Mouse (Mus musculus) embryo, embryonic 10.5 days (tissue): ENCODE measurements around the gene Usp36.
A peak's percentile ranks its signal among the peaks of the same experiment; 100 is the strongest.
"Not testable (repeated sequence)": the region's sequence is repeated elsewhere in the genome, so short reads cannot be mapped to it uniquely, and the experiment has no call there.

ENCODE experiments used
- DNase-seq: peaks from one replicate; pipeline ENCODE4 v3.0.0-alpha.2; 2015; ENCODE audit warnings: low spot score

Usp36 gene

DNA sequence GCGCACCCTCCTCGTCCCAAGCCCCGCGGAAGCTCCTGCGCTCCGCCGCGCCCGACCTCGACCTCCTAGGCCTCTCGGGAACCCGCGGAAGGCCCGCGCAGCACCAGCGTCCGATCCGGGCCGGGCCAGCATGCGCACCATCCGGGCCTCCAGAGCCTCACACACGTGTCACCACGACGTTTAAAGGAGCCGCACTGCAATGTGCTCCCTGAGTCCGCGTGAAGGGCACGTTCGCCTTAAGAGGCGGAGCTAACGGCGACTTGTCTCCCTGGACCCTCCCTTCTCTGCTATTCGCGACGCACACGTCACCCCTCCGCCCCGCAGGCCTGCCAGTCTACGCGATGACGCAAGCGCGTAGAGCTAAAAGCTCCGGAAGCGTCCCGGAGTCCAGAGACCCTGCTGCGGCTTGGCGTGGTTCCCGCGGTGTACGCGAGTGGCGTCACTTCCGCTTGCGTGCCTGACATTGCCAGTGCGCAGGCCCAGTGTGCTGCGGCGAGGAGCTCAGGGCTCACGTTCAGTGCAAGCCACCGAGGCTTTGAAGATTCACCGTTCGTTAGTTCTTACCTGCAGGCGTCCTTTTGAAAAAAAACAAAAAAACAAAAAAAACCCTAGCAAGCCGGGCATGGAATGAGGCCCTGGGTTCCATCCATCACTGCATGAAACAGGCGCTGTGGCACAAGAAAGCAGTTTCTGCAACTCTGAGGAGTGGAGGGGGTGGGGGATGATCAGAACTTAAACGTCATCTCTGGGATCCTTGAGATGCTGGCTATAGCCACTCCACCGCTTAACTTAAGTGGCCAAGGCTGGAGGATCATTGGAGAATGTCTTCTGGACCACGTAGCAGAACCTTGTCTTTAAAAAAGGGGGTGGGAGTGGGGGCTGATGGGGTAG is at the start of gene Usp36:
Usp36 (minus strand) TSS at position 246 of the 891 bp plus-strand sequence.
- DNase-seq: peak; percentile 100

DNA sequence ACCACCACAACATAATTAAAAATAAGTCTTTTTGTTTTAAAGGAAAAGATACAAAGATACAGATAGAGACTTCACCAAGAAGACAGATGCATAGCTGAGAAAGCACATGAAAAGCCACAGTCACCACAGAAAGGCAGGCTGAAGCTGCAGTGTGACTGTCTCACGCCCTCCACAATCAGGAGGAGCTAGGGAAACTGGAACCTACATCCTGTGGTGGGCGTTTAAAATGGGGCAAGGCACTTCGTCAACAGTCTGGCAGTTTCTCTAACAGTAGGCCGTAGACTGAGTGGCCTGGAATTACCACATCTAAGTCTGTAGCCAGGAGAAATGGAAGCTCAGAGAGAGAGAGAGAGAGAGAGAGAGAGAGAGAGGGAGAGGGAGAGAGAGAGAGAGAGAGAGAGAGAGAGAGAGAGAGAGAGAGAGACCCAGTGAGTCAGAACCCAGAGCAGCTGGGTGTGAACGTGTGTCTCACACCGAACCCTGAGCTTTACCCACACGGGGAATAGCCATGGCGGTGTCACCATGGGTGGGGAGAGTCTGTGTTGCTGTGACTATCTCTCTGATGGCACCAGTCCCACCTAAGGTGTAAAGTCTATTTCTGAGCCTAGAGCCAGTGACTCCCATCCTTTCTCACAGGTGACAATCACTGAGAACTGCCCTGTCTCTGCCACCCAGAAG is 47.6 kb upstream of the Usp36 start:
- DNase-seq: no peak

DNA sequence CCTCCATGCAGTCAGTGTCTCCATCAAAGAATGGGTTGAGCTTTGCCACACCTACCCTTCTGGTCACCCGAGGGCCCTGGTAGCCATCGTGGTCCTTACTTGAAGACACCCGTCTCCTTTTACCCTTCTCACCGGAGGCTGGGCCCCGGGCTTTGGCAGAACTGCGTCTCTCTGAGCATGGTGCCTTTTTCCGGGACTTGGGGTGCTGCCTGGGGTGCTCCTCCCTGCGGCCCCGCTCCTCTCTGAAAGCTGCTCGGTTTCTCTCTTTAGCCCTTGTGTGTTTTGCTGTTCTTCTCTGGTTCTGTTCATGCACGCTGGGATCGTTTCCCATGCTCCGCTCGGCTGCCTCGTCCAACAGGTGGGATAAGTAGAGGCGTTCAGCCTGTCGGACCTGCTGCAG is 43.4 kb upstream of the Usp36 start:
- DNase-seq: no peak

DNA sequence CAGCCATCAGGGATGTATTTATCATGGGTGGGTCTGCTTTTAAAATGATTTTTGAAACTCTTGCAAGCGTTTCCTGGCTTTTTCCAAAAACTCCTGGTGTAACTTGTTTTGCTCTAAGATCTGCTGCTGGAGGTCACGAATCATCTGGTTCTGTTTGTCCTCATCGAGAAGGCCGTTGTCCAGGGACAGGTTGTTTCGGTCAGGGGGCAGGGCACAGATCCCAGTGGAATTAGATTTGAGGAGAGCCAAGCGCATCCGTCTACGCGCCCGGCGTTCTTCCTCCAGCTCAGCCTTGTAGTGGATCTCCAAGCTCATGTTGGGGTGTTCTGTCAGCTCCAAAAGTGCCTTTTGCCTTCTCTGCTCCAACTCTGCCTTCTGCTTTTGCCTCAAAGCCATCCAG is 42.3 kb upstream of the Usp36 start:
- DNase-seq: no peak

DNA sequence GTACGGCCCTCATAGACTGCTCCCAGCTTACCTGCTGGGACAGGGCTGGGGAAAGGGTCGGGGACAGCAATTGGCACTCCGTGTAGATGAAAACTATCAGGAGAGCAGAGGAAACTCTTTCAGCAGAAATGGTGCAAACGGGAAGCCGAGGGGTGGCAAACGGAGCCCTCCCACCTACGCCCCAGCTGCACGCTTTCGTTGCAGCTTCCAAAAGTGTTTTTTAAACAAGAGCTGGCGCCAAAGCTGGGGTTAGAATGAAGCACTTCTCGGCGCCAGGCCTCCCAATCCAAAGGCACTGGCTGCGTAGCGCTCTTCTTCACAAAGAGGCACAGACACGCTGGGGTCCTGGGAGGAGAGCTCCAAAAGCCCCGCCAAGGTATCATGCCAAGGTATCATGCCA is 40.7 kb upstream of the Usp36 start:
- no peak for DNase-seq

DNA sequence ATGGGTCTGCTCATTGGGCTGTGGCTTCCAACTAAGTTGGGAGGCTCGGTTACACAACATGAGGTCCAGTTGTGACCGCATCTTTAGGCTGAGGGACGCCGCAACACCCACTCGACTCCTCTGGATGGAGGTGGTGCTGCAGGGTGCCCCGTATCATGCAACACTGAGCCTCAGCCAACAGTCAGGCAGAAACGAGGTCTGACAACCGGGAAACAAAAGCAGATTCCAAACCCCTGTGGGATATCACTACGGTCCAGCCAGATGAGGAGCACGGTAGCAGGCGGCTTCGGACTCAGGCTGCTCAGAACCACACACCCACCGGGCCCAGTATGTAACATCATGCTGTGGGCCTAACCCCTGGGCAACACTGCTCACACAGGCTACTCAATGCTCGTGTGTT is 40.3 kb upstream of the Usp36 start:
- DNase-seq: no peak

DNA sequence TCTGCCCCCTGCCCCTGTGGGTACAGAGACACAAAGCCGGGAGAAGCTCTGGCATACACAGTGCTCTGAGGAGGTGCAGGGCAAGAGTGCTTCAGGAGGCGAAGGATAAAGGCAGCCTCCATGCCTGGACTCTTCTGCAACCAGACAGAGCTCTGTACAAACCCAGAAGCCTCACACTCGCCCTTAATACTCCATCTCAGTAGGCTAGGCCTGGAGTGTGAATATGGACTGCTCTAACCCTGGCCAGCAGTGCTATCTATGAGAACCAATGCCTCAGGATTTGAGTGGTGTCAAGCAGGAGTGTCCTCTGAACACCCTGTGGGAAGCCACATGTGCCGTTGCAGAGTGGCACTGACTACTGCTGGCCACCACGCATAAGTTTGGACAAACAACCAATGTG is 38.9 kb upstream of the Usp36 start:
- no peak for DNase-seq

DNA sequence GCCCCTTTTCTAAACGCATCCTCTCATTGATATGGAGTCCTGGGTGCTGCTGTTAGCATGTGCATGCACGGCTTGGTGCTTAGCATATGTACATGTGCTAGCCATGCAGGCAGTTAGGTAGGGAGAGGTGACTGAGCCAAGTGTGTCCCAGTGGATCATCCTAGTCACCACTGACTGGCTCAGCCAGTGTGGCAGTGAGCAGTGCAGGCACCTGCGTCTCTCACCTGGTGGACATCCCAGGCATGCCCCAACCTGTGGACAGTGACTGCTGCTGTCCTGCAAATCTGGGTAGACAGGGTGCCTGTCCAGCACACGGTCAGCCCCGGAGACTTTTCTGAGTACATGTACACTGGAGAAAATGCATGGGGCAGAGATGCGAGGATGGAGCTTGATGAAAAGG is 38.5 kb upstream of the Usp36 start:
- DNase-seq: no peak

DNA sequence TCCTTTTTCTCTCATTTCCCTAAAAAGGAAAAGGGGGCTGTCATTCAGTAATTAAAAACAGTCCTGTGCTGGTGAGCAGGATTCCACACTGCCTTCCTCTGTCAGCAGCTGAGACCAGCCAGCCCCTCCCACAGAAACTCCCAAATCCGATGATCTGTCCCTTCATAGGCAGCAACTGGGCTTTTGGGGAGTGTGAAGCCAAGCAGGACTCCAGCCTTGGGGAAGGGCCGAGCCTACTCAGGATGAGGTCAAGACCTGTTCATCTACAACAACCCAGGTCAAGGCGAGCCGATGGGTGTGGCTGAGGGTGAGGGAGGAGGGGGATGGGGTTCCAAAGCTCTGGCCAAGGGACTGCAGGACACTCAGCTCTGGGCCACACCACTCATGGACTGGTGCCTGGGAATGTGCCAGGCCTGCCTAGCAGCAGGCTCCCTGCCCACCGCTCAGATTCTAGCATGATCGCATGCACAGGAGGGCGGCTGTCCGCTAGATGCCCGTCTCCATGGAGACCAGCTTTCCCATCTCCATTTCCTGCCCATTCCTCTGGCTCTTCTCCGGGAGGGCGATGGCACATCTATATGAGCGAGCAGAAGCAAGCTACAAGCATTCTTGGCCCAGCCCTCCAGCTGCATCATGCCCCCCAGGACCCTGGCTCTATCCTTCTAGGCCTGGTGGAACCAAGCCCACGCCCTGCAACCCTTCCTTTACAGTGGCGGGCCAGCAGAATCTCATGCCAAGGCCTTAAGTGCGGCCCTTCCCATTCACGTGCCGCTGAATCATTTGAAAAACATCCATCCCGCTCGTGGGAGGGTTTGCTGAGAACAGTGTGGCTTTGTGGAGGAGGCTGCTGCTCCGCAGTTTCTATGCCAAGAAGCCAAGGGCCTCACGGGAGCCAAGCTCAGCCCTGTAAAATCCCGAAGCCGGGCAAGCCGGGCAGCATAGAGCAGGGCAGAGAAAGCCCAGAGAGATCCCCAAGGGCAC is 37.2 kb upstream of the Usp36 start:
- peak; percentile 61 for DNase-seq

DNA sequence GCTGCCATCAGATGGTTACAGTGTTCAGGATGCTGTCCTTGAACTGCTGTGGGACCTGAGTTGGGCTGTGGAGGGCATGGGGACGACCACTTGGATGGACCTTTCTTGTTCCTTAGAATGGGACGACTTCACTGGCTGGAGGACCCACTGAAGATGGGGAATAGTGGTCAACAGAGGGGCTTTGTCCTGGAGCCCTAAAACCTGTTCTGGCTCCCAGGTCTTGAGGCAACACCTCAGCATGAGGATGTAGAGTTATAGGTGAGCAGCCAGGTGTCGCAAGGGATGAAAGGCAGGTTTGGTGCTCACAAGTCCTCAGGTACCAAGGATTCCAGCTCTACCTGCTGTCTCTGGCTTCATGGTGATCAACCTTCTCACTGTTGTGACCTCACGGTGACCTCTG is 36.4 kb upstream of the Usp36 start:
- no peak for DNase-seq

DNA sequence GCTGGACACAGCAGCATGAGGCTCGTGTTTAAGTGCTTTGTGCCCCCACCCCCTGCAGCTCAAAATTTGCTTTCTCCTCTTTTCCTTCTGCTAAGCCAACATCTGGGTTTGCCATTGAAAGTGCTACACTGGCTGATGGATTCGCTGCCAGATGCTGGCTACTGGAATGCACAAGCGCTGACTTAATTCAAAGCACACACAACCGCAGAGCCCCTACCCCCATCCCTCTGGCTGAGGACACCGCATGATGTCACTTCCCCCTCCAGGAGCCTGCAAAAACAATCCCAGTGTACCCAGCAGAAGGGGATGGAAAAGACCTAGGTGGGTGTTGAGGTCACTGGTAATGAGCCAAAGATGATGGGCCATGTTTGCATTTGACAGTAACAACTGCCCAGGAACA is 34.5 kb upstream of the Usp36 start:
- DNase-seq: peak; percentile 70

DNA sequence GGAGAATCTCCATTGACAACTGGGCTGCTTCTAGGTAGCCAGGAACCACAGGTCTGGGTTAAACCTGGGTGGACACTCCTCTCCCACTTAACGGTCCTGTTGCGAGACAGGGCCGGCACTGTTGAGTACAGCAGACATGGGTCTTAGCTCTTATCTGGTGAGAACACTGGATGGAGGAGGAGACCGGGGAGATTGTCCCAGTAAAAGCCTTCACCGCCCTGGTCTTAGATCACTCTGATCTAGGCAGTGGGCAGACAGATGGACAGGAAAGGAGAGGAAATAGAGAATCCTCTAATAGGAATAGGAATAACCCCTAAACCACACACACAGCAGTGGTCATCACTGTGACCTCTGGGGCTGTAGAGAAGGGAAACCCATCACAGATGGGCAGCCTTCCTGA is 33.9 kb upstream of the Usp36 start:
- DNase-seq: no peak

DNA sequence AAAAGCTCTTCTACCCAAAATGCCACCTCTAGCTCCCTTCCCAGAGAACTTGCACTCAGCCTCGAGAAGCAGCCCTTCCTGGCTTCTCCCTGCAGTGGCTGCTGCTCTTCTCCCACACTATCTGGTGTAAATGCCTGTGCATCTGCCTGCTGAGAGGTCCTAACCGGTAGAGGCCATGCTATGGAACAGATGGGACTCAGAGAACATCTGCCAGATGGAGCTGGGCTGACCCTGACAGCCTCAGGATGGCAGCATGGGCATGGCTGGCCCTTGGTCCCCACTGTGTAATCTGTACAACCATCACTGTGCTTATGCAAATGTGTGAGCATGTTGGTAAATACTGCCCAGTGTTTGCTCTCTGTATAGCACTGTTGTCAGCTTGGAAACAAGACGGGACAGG is 32.6 kb upstream of the Usp36 start:
- no peak for DNase-seq

DNA sequence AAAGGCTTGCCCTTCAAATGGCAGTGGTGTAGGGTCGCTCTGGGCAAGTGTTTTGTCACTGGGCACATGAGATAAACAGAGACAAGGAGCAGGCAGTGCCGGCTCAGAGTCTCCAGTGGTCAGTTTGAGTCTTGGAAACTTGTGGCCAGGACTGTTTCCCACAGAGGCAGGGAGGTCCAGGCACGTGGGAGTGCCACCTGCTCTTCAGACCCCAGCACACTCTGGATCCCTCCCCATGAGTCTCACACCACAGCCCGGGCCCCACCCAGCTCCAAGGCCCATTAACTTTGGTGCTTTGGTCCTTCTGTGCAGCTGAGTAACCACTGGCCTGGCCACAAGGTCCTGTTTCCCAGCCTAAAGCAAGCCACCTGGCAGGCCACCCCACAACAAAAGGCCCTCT is 31.9 kb upstream of the Usp36 start:
- DNase-seq: no peak

DNA sequence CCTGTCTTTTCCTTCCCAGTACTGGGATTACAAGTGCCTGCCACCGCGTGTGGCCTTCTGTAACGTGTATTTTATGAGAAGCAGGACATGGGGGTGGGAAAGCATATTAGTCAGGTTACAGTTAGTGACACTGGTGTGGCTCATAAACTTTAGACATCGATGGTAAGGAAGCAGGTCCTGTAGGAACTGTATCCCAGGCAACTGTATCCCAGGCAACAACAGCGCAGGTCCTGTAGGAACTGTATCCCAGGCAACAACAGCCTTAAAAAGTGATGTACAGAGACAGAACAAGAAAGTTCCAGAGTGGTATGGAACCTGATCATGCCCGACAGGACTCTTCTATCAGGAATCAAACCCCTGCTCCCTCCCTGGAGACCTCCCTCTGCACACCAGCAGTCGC is 31.5 kb upstream of the Usp36 start:
- DNase-seq: no peak

DNA sequence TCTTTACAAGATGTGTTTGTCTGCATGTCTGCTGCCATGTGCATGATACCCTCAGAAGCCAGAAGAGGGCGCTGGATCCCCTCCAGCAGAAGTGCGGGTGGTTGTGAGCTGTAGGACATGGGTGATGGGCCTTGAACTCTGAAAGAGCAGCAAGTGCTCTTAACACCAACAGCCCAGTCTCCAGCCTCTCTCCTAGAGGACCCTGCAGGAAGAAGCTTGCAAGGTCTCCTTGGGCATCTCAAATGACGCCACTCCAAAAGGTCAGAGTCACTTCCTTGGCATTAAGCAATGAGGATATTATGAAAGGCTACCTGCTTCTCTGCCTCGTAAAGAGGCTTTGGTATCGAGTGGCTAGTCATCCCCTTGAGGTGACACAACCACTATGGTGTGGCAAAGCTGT is 28.6 kb upstream of the Usp36 start:
- peak; percentile 57 for DNase-seq

DNA sequence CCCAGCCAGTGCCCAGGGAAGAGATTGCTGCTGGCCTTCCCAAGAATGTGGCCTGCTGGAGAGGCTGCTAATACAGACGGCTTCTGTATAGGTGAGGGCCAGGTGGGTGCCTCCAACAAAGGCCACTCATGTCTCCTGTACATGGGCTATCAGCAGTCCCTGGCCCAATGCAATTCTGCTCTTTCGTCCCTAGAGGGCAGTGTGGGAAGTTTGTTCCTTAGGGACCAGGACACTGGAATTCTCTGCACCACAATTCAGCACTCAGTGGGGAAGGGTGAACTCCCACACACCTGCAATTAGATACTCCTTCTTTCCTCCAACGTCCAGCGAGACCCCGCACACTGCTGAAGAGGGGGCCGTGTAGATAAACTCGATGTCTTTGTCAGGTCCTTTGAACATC is 27.1 kb upstream of the Usp36 start:
- DNase-seq: peak; percentile 91

DNA sequence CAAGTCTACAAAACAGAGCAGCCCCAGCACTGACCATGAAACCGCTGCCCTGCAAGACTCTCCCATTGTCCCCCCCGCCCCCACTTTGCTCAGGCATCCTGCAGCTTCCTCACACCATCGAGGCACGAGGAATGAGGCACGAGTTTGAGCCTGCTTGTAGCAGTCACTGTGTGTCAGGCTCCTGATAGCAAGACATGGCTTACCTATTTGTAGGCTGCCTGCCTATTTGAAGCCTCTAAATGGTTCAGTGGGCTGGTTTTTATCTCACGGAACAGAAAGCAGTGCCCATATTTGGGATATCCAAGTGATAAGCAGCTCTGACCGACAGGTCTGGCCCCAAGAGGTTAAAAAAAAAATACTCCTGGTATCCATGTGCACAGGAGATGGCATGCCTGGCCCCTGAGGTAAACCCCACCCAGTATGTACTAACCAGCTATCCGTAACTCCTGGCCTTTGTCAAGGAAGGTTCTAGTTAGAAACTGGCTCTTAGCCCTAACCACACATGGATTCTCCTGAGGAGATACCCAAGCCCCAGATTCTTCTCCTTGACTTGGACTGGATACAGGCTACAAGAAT is 26.3 kb upstream of the Usp36 start:
- no peak for DNase-seq

DNA sequence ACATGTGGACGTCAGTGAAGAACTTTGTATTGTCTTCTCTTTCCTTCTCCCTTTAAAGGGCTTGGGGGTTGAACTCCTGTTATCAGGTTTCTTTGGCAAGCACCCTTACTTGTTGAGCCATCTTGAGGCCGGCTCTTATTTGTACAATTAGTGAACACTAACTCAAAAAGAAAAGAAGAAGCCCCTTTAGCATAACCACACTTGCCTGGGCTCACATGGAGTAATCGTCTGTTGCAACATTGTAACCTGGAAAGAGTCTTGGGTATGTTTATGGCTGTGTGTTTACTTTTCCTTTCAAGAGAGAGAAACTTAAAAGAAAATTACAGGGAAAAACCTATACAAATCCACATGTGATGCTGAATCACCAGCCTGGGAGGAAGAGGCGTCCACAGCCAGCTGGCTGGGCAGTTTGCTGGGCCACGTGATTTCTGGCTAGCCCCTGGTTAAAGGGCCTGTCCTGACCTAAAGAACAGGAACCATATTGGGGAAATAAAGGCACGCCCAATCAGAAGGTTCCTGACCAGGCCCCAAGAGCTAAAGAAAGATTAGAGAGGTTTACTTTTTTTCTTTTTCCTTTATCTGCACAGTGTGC is 22.2 kb upstream of the Usp36 start:
- DNase-seq: no peak

DNA sequence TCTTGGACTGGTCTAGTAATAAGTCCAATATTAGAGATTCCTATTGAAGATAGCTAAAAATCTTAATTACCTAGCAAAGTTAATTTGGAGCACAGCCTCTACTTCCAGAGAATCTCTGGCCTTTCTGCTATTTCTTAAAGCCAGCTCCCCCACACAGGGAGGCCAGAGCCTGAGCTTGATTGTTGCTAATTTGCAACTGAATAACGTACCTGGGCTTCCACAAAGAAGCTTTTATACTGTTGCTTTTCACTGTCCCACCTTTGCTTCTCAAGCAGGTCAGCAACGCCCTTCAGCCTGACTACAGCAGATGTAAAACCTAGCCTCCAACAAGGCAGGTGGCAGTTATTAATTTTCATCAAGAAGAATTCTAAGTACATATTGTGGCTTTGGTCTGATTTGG is 17.9 kb upstream of the Usp36 start:
- DNase-seq: not testable (repeated sequence)

DNA sequence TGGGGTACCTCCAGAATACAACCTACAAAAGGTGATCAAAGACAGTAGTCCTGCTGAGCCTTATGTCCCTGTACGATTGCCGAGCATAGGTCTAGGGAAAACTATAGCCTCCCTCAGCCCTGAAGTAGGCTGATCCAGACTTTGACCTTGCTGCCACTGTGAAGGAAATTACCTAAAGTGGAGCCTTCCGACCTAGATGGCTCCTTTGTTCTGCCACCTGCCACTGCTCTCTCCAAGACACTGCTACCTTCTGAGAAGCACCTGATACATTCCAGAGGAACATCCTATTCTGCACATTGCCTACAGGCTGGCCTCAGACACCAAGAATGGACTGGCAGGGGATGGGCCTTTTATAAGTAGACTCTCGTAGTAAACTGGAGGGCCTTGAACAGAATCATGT is 13.9 kb upstream of the Usp36 start:
- not testable (repeated sequence) for DNase-seq

DNA sequence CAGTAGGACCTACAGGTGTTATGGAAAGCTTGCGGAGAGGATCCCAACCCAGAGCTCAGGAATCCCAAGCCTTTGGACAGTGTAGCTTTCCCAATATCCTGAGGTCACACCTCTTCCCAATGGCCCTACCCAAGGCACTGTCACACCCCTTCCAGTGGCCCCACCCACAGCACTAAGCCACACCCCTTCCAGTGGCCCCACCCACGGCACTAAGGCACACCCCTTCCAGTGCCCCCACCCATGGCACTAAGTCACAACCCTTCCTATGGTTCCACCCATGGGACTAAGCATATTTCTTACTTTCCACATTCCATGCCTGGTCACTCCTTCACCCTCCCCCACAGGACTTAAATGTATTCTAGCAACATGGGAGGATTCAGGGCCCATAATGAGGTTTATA is 8.8 kb upstream of the Usp36 start:
- no peak for DNase-seq
